Mouse (Mus musculus): Measurements from ENCODE around the gene Cul4a. TPM values are rescaled to one million over a fixed set of nuclear protein-coding genes. Genes with fewer than 3 reads are reported as not detected.

The Cul4a gene
- polyA plus RNA-seq, 1 experiment from 2014 or later = 98.9 TPM

DNA sequence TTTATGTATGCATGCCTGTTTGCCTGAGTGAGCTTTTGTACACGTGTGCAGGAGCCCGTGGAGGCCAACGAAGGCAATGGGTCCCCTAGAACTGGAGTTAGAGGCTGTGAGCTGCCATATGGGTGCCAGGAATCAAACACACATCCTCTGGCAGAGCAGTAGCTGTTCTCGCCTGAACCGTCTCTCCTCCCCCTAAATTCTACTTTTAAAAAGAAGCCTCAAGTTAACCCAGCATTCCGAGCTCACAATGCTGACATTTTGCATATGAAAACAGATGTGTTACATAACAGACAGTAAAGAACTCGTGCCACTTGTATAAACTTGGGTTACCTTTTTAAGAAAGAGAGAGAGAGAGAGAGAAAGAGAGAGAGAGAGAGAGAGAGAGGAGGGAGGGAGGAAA lies 27.9 kb upstream of the Cul4a start:
- Histone ChIP-seq H3K4me2 (no peak overlapping the region), H3K27ac (ENCODE audit: low read depth) (no peak overlapping the region), H3K36me3 (ENCODE audit: insufficient read depth) (peaks cover 90% of the 10 kb centered on the region), H3K9ac (no peak overlapping the region), H3K27me3 (ENCODE audit: insufficient read depth, low read length) (no peaks in the 10 kb centered on the region), H3K4me1 (ENCODE audit: insufficient read depth) (no peaks in the 10 kb centered on the region), H3K4me3 (ENCODE audit: low read depth, low read length) (no peak overlapping the region), H3K9me3 (ENCODE audit: low read depth, low read length) (no peaks in the 10 kb centered on the region)
- ATAC-seq (ENCODE audit: insufficient read depth) (no peak), DNase-seq (no peak)
- WGBS = 86% methylated on average over 7 of the region's 7 CpGs
- no peak for TF ChIP-seq CTCF (IDR thresholded peaks at IDR 0.05; ENCODE audit: low read depth)

- no peak for TF ChIP-seq CTCF (IDR thresholded peaks at IDR 0.05; ENCODE audit: low read depth)
- Histone ChIP-seq H3K4me3 (ENCODE audit: low read depth, low read length) (peak overlapping the region; percentile 95), H3K4me1 (ENCODE audit: insufficient read depth) (peaks cover 6% of the 10 kb centered on the region; the same call in 1 of the 2 replicates), H3K27me3 (ENCODE audit: insufficient read depth, low read length) (no peaks in the 10 kb centered on the region), H3K9ac (peak overlapping the region; percentile 80), H3K27ac (ENCODE audit: low read depth) (peak overlapping the region; percentile 92), H3K36me3 (ENCODE audit: insufficient read depth) (peaks cover 5% of the 10 kb centered on the region; the same call in 1 of the 2 replicates), H3K4me2 (peak overlapping the region; percentile 93), H3K9me3 (ENCODE audit: low read depth, low read length) (no peaks in the 10 kb centered on the region)
- DNase-seq = peak; percentile 94
- peak; percentile 83 for ATAC-seq (ENCODE audit: insufficient read depth)
- 1% methylated on average over 45 of the region's 45 CpGs for WGBS
Measured at GRCm38 (mm10) chr8:13104691-13105086, 732 bp upstream of the Cul4a start.

GRCm38 (mm10) chr8:13105908-13106551 lies 609 bp downstream of the Cul4a start:
- WGBS = under 1% methylated on average over 55 of the region's 63 CpGs
- Histone ChIP-seq H3K27me3 (ENCODE audit: insufficient read depth, low read length) (no peaks in the 10 kb centered on the region), H3K9ac (peak overlapping the region; percentile 97), H3K4me3 (ENCODE audit: low read depth, low read length) (peak overlapping the region; percentile 95), H3K27ac (ENCODE audit: low read depth) (peak overlapping the region; percentile 82), H3K9me3 (ENCODE audit: low read depth, low read length) (no peaks in the 10 kb centered on the region), H3K36me3 (ENCODE audit: insufficient read depth) (no peaks in the 10 kb centered on the region), H3K4me1 (ENCODE audit: insufficient read depth) (peaks cover 6% of the 10 kb centered on the region; the same call in 1 of the 2 replicates), H3K4me2 (peak overlapping the region; percentile 93)
- TF ChIP-seq CTCF (IDR thresholded peaks at IDR 0.05; ENCODE audit: low read depth) = no peak
- DNase-seq = peak; percentile 43
- peak; percentile 65 for ATAC-seq (ENCODE audit: insufficient read depth)

GRCm38 (mm10) chr8:13107990-13108638 lies 2.7 kb downstream of the Cul4a start:
- Histone ChIP-seq H3K4me3 (ENCODE audit: low read depth, low read length) (no peak overlapping the region), H3K9me3 (ENCODE audit: low read depth, low read length) (no peaks in the 10 kb centered on the region), H3K27ac (ENCODE audit: low read depth) (no peak overlapping the region), H3K4me1 (ENCODE audit: insufficient read depth) (peaks cover 6% of the 10 kb centered on the region; the same call in 1 of the 2 replicates), H3K27me3 (ENCODE audit: insufficient read depth, low read length) (no peaks in the 10 kb centered on the region), H3K36me3 (ENCODE audit: insufficient read depth) (no peaks in the 10 kb centered on the region), H3K4me2 (no peak overlapping the region; the same call in 1 of the 2 replicates), H3K9ac (no peak overlapping the region)
- no peak for TF ChIP-seq CTCF (IDR thresholded peaks at IDR 0.05; ENCODE audit: low read depth)
- DNase-seq = no peak
- 74% methylated on average over 13 of the region's 13 CpGs for WGBS
- no peak for ATAC-seq (ENCODE audit: insufficient read depth)

DNA sequence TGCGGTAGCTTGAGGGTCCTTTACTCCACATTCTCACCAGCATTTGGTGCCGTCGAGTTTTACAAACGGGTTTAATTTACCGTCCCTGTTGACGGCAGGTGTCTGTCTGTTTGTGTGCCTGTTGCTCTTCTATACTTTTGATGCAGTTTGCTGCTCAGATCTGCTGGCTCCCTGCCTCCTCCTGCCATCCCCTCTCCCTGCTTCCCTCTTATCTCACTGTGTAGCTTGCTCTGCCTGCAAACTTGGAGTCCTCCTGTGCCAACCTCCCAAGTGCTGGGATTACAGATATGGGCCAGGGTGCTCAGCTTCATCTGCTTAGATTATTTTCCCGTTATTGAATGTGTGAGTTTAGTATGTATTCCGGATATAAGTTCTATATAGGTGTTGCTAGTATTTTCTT lies 3.5 kb downstream of the Cul4a start:
- no peak for ATAC-seq (ENCODE audit: insufficient read depth)

GRCm38 (mm10) chr8:13109416-13109960 lies 4.1 kb downstream of the Cul4a start:
- H3K4me1 ChIP-seq (ENCODE audit: insufficient read depth) = no peaks in the 10 kb centered on the region
- H3K27me3 ChIP-seq (ENCODE audit: insufficient read depth, low read length) = no peaks in the 10 kb centered on the region
- DNase-seq (peak; percentile 20), ATAC-seq (ENCODE audit: insufficient read depth) (no peak)
- H3K4me3 ChIP-seq (ENCODE audit: low read depth, low read length) = no peak overlapping the region
- no peak for TF ChIP-seq CTCF (IDR thresholded peaks at IDR 0.05; ENCODE audit: low read depth)
- no peaks in the 10 kb centered on the region for H3K9me3 ChIP-seq (ENCODE audit: low read depth, low read length)
- WGBS = 37% methylated on average over 1 of the region's 1 CpGs
- no peak overlapping the region for H3K4me2 ChIP-seq
- no peak overlapping the region for H3K9ac ChIP-seq
- no peak overlapping the region for H3K27ac ChIP-seq (ENCODE audit: low read depth)
- H3K36me3 ChIP-seq (ENCODE audit: insufficient read depth) = peaks cover 12% of the 10 kb centered on the region; the same call in 1 of the 2 replicates

More for the DNA sequence above, 3.5 kb downstream of the Cul4a start:
- no peak for TF ChIP-seq CTCF (IDR thresholded peaks at IDR 0.05; ENCODE audit: low read depth)
- Histone ChIP-seq H3K4me3 (ENCODE audit: low read depth, low read length) (no peak overlapping the region), H3K27me3 (ENCODE audit: insufficient read depth, low read length) (no peaks in the 10 kb centered on the region), H3K27ac (ENCODE audit: low read depth) (no peak overlapping the region), H3K4me2 (no peak overlapping the region; the same call in 1 of the 2 replicates), H3K9me3 (ENCODE audit: low read depth, low read length) (no peaks in the 10 kb centered on the region), H3K9ac (no peak overlapping the region), H3K4me1 (ENCODE audit: insufficient read depth) (peaks cover 1% of the 10 kb centered on the region; the same call in 1 of the 2 replicates), H3K36me3 (ENCODE audit: insufficient read depth) (peaks cover 8% of the 10 kb centered on the region; the same call in 1 of the 2 replicates)
- DNase-seq = no peak
- 92% methylated on average over 8 of the region's 8 CpGs for WGBS

GRCm38 (mm10) chr8:13111917-13112316 lies 6.5 kb downstream of the Cul4a start:
- Histone ChIP-seq H3K4me1 (ENCODE audit: insufficient read depth) (no peaks in the 10 kb centered on the region), H3K27me3 (ENCODE audit: insufficient read depth, low read length) (no peaks in the 10 kb centered on the region), H3K9me3 (ENCODE audit: low read depth, low read length) (no peaks in the 10 kb centered on the region), H3K27ac (ENCODE audit: low read depth) (no peak overlapping the region), H3K9ac (no peak overlapping the region), H3K36me3 (ENCODE audit: insufficient read depth) (peaks cover 17% of the 10 kb centered on the region; the same call in 1 of the 2 replicates), H3K4me2 (no peak overlapping the region), H3K4me3 (ENCODE audit: low read depth, low read length) (no peak overlapping the region)
- 57% methylated on average over 11 of the region's 11 CpGs for WGBS
- DNase-seq (no peak), ATAC-seq (ENCODE audit: insufficient read depth) (no peak; the same call in 1 of the 2 replicates)
- no peak for TF ChIP-seq CTCF (IDR thresholded peaks at IDR 0.05; ENCODE audit: low read depth)
